8 mouse cellular contexts compared by ENCODE assay signal in genomic region chr2:76406151-76406936, GRCm38 (mm10). TPM values are rescaled to one million over a fixed set of nuclear protein-coding genes. Genes with fewer than 3 reads are reported as not detected.
DNase-seq lines count a peak whose midpoint lies in the region; TF ChIP-seq lines count a peak whose summit lies in the region.

Gene Osbpl6 (plus strand): TSS chr2:76406508.

- TF ChIP-seq CTCF in olfactory bulb, adult 2 months (IDR thresholded peaks at IDR 0.05; ENCODE audit: insufficient read depth, low read depth, low read length) = no peak

- peak; percentile 71 for TF ChIP-seq POLR2A in olfactory bulb, adult 2 months (IDR thresholded peaks at IDR 0.05; ENCODE audit: insufficient read depth, low read depth, low read length)

- H3K36me3 ChIP-seq in ES-E14 (ENCODE audit: control insufficient read depth, insufficient read depth, low read length, poor library complexity, severe bottlenecking) = no peaks in the 10 kb centered on the region

- under 1% methylated on average over 88 of the region's 89 CpGs for WGBS in olfactory bulb, adult 2 months

- H3K4me3 ChIP-seq in ES-E14 (ENCODE audit: insufficient read depth in 1 of 2, low read depth in 1 of 2, low read length in 2 of 2, poor library complexity in 1 of 2, severe bottlenecking in 1 of 2) = peak within 1 kb of the TSS; percentile 84 to 92
- peak within 1 kb of the TSS; percentile 91 for H3K4me3 ChIP-seq in olfactory bulb, adult 2 months (ENCODE audit: insufficient read depth, low read depth, low read length)

- DNase-seq in ES-E14 (ENCODE audit: low read depth, low spot score) = peak; percentile 11
- peak; percentile 75 to 89 for DNase-seq in cerebellum, adult 18-20 months
- peak; percentile 57 for DNase-seq in forelimb bud, embryonic 11.5 days (ENCODE audit: low read depth, low spot score)
- DNase-seq in heart, postnatal 25 days (ENCODE audit: low spot score) = peak; percentile 37
- DNase-seq in layer of hippocampus, adult 18-20 months (ENCODE audit: low spot score in 2 of 2) = peak; percentile 54 to 76
- peak; percentile 69 to 76 for DNase-seq in lung, adult 18-20 months
- peak; percentile 44 for DNase-seq in thymus, postnatal 4 days

- in situ Hi-C loops in ES-E14 (cut with MboI; ENCODE audit: low sequenced_read_pairs in 2 of 2, unreplicated experiment in 2 of 2) = no loop called here

- H3K9ac ChIP-seq in ES-E14 (ENCODE audit: insufficient read depth, low read depth, low read length, poor library complexity, severe bottlenecking) = peak within 1 kb of the TSS; percentile 77

- H3K27ac ChIP-seq in ES-E14 (ENCODE audit: insufficient read depth, low read depth, low read length, poor library complexity, severe bottlenecking) = no peak within 1 kb of the TSS
- peak within 1 kb of the TSS; percentile 57; the same call in 1 of the 2 replicates for H3K27ac ChIP-seq in olfactory bulb, adult 2 months (ENCODE audit: insufficient read depth, low read depth, low read length)

- H3K4me1 ChIP-seq in ES-E14 (ENCODE audit: control insufficient read depth in 2 of 2, insufficient read depth in 2 of 2, low read length in 2 of 2, poor library complexity in 1 of 2) = peaks cover 2% of the 10 kb centered on the region in 2 experiments; a peak in 1 of 4 replicates
- peaks cover 2% of the 10 kb centered on the region; the same call in 1 of the 2 replicates for H3K4me1 ChIP-seq in olfactory bulb, adult 2 months (ENCODE audit: control insufficient read depth, insufficient read depth, low read length)

- H3K9me3 ChIP-seq in ES-E14 (ENCODE audit: control insufficient read depth, insufficient read depth, low read depth, low read length) = no peaks in the 10 kb centered on the region

- intact Hi-C loops in heart, postnatal 25 days (cut with DNase I) = loop anchor here (2.0 kb wide), 1 partner anchor 36 kb away; no protein-coding TSS in a partner anchor

TF ChIP-seq in ES-E14, 5 proteins besides CTCF, POLR2A, EP300 and RAD21:
- no peak for TF ChIP-seq ZC3H11A (IDR thresholded peaks at IDR 0.05; ENCODE audit: borderline replicate concordance, low read depth, low read length)

RNA-seq across cellular contexts. Expression of gene Osbpl6, which starts in this region (rescaled TPM):
- total RNA-seq in ES-E14 (2012; rRNA removed) = 0.45 and 1.6 TPM in 2 replicates
- total RNA-seq in heart, postnatal 25 days (2021) = 10 to 100 TPM in 1 of 2 experiments, 1 to 10 TPM in 1; 8.8 to 11.9 TPM
- 10 to 100 TPM; 62.4 to 67.2 TPM for total RNA-seq in layer of hippocampus, adult 18-20 months (2021)
- polyA plus RNA-seq in olfactory bulb, adult 2 months (2012; ENCODE audit: insufficient read depth, insufficient read length, low replicate concordance, missing spikeins) = not detected in 2 replicates

Comparison
In these comparisons a context has a peak if more than half of its experiments do, and no peak if none do; other contexts are left out.
1. RNA of gene Osbpl6 (total RNA-seq): 62.4 to 67.2 TPM in layer of hippocampus, adult 18-20 months; 8.8 to 11.9 TPM in heart, postnatal 25 days and 0.45 to 1.6 TPM in ES-E14; every median in the first group is over 4 times any median in the second.
2. DNase-seq: peak in every context shown above with its lines; median percentile 82 in cerebellum, adult 18-20 months; 72 in lung, adult 18-20 months; 65 in layer of hippocampus, adult 18-20 months; 57 in forelimb bud, embryonic 11.5 days; 44 in thymus, postnatal 4 days; 37 in heart, postnatal 25 days; 11 in ES-E14.